Mouse (Mus musculus) lung, embryonic 14.5 days (tissue): Measurements from ENCODE around the gene Spag9. TPM values are rescaled to one million over a fixed set of nuclear protein-coding genes. Genes with fewer than 3 reads are reported as not detected.
A peak's percentile ranks its signal among the peaks of the same experiment; 100 is the strongest.

Experiments used
- ATAC-seq: fragments of 200-750 bp; cut with Nextera tagmentation; 2 replicates; pipeline ENCODE4 v1.8.0; 2017; ENCODE audit warnings: mild to moderate bottlenecking, moderate TSS enrichment, moderate library complexity; ENCODE audit not compliant: insufficient read depth
- DNase-seq: peaks from one replicate; pipeline ENCODE4 v3.0.0-alpha.2; 2015
- H3K27ac ChIP-seq: fragments of 300-500 bp; sonication (generic); 2 replicates; pipeline ENCODE4 v1.5.1; 2014; ENCODE audit warnings: low read depth, mild to moderate bottlenecking, moderate library complexity
- H3K27me3 ChIP-seq: fragments of 300-500 bp; sonication (generic); 2 replicates; pipeline ENCODE4 v1.6.1; 2014; ENCODE audit warnings: low read length, control low read depth; ENCODE audit not compliant: insufficient read depth
- H3K36me3 ChIP-seq: fragments of 300-500 bp; sonication (generic); 2 replicates; pipeline ENCODE4 v1.6.1; 2014; ENCODE audit warnings: control low read depth; ENCODE audit not compliant: insufficient read depth
- H3K4me1 ChIP-seq: fragments of 300-500 bp; sonication (generic); 2 replicates; pipeline ENCODE4 v1.6.1; 2014; ENCODE audit warnings: antibody characterized with exemption, control low read depth; ENCODE audit not compliant: insufficient read depth
- H3K4me2 ChIP-seq: fragments of 300-500 bp; sonication (generic); 2 replicates; pipeline ENCODE4 v1.6.1; 2014; ENCODE audit warnings: mild to moderate bottlenecking
- H3K4me3 ChIP-seq: fragments of 300-500 bp; sonication (generic); 2 replicates; pipeline ENCODE4 v1.5.1; 2014; ENCODE audit warnings: low read depth, low read length
- H3K9ac ChIP-seq: fragments of 300-500 bp; sonication (generic); 2 replicates; pipeline ENCODE4 v1.6.1; 2014
- H3K9me3 ChIP-seq: fragments of 300-500 bp; sonication (generic); 2 replicates; pipeline ENCODE4 v1.6.1; 2016; ENCODE audit warnings: low read depth, low read length, control low read depth
- CTCF ChIP-seq: IDR thresholded peaks from 2 replicates; pipeline ENCODE4 v1.5.1; 2016; ENCODE audit warnings: antibody characterized with exemption, low read depth
- WGBS: fragments of 180-500 bp; shearing (Covaris S2); extraction: QIAGEN DNeasy Blood & Tissue Kit; methylation state at CpG from one replicate; pipeline ENCODE4 v1.1.7; 2014; 5-methylcytosine and 5-hydroxymethylcytosine counted together
- polyA plus RNA-seq: library from polyadenylated mRNA; unstranded; fragments of >200 nt; fragmentation: Nextera tagmentation; extraction: Ambion mirVana; gene quantifications from 2 replicates; pipeline ENCODE4 v1.2.1, GENCODE M21; 2014

Gene Spag9
- polyA plus RNA-seq, 1 experiment from 2014 or later = 55.8 TPM

- whole genome bisulfite sequencing = 4% methylated on average over 15 of the region's 15 CpGs
- peak overlapping the region; percentile 96 for H3K4me3 ChIP-seq
- H3K36me3 ChIP-seq = 0 out of 2 replicates have a peak, but pooled peaks cover 3% of the 10 kb centered on the region
- H3K9me3 ChIP-seq = no peaks in the 10 kb centered on the region
- peak; percentile 72 for ATAC-seq
- H3K27ac ChIP-seq = peak overlapping the region; percentile 97
- TF ChIP-seq CTCF = no peak
- no peaks in the 10 kb centered on the region for H3K27me3 ChIP-seq
- H3K4me2 ChIP-seq = peak overlapping the region; percentile 82
- DNase-seq = peak; percentile 75
- peak overlapping the region; percentile 69 for H3K9ac ChIP-seq
- H3K4me1 ChIP-seq = peaks cover 2% of the 10 kb centered on the region; the same call in 1 of the 2 replicates
Observed at GRCm38 (mm10) chr11:93995111-93995719, 676 bp upstream of the Spag9 start.

- H3K4me3 ChIP-seq = peak overlapping the region; percentile 96
- peak overlapping the region; percentile 82 for H3K4me2 ChIP-seq
- H3K9me3 ChIP-seq = no peaks in the 10 kb centered on the region
- H3K9ac ChIP-seq = peak overlapping the region; percentile 87
- peak; percentile 35 for ATAC-seq
- H3K27ac ChIP-seq = peak overlapping the region; percentile 97
- WGBS = under 1% methylated on average over 58 of the region's 58 CpGs
- DNase-seq = peak; percentile 51
- 0 out of 2 replicates have a peak, but pooled peaks cover 3% of the 10 kb centered on the region for H3K36me3 ChIP-seq
- peak; percentile 34 for TF ChIP-seq CTCF
- H3K27me3 ChIP-seq = no peaks in the 10 kb centered on the region
- H3K4me1 ChIP-seq = peaks cover 2% of the 10 kb centered on the region; the same call in 1 of the 2 replicates
Observed at GRCm38 (mm10) chr11:93996306-93997140, 632 bp downstream of the Spag9 start.

GRCm38 (mm10) chr11:93997141-93997775 is 1.4 kb downstream of the Spag9 start:
- ATAC-seq (no peak), DNase-seq (peak; percentile 54)
- H3K27me3 ChIP-seq = no peaks in the 10 kb centered on the region
- peak overlapping the region; percentile 96 for H3K4me3 ChIP-seq
- H3K9ac ChIP-seq = peak overlapping the region; percentile 87
- whole genome bisulfite sequencing = 29% methylated on average over 13 of the region's 13 CpGs
- 0 out of 2 replicates have a peak overlapping the region, but pooled peaks have one; percentile 97 for H3K27ac ChIP-seq
- H3K4me2 ChIP-seq = peak overlapping the region; percentile 82
- no peaks in the 10 kb centered on the region for H3K9me3 ChIP-seq
- H3K36me3 ChIP-seq = 0 out of 2 replicates have a peak, but pooled peaks cover 3% of the 10 kb centered on the region
- H3K4me1 ChIP-seq = peaks cover 2% of the 10 kb centered on the region; the same call in 1 of the 2 replicates
- no peak for TF ChIP-seq CTCF

- peaks cover 2% of the 10 kb centered on the region; the same call in 1 of the 2 replicates for H3K4me1 ChIP-seq
- DNase-seq (no peak), ATAC-seq (no peak)
- no peak overlapping the region for H3K27ac ChIP-seq
- no peak overlapping the region for H3K9ac ChIP-seq
- no peak for TF ChIP-seq CTCF
- H3K9me3 ChIP-seq = no peaks in the 10 kb centered on the region
- H3K27me3 ChIP-seq = no peaks in the 10 kb centered on the region
- H3K4me2 ChIP-seq = no peak overlapping the region
- 0 out of 2 replicates have a peak, but pooled peaks cover 3% of the 10 kb centered on the region for H3K36me3 ChIP-seq
- no peak overlapping the region for H3K4me3 ChIP-seq
Observed at GRCm38 (mm10) chr11:93999276-93999675, 3.4 kb downstream of the Spag9 start.

GRCm38 (mm10) chr11:94003346-94003745 is 7.5 kb downstream of the Spag9 start:
- H3K27ac ChIP-seq = no peak overlapping the region
- H3K27me3 ChIP-seq = no peaks in the 10 kb centered on the region
- 92% methylated on average over 2 of the region's 2 CpGs for WGBS
- no peaks in the 10 kb centered on the region for H3K36me3 ChIP-seq
- DNase-seq (no peak), ATAC-seq (no peak)
- no peak overlapping the region for H3K9ac ChIP-seq
- H3K9me3 ChIP-seq = no peaks in the 10 kb centered on the region
- TF ChIP-seq CTCF = no peak
- no peak overlapping the region for H3K4me2 ChIP-seq
- no peak overlapping the region for H3K4me3 ChIP-seq
- no peaks in the 10 kb centered on the region for H3K4me1 ChIP-seq

GRCm38 (mm10) chr11:94019091-94019490 is 23.2 kb downstream of the Spag9 start:
- no peak for TF ChIP-seq CTCF
- no peak for ATAC-seq
- no peak for DNase-seq
- no peaks in the 10 kb centered on the region for H3K9me3 ChIP-seq
- H3K4me2 ChIP-seq = no peak overlapping the region
- no peaks in the 10 kb centered on the region for H3K4me1 ChIP-seq
- WGBS = 88% methylated on average over 5 of the region's 5 CpGs
- H3K36me3 ChIP-seq = 0 out of 2 replicates have a peak, but pooled peaks cover 9% of the 10 kb centered on the region
- H3K9ac ChIP-seq = no peak overlapping the region
- H3K27ac ChIP-seq = no peak overlapping the region
- no peak overlapping the region for H3K4me3 ChIP-seq
- no peaks in the 10 kb centered on the region for H3K27me3 ChIP-seq
